Mouse (Mus musculus) G1E (cell line): ENCODE measurements around the gene Col12a1. TPM values are rescaled to one million over a fixed set of nuclear protein-coding genes. Genes with fewer than 3 reads are reported as not detected.
A peak's percentile ranks its signal among the peaks of the same experiment; 100 is the strongest.

Experiments used
- ATAC-seq: 2 replicates; pipeline ENCODE4 v1.8.0; 2016; ENCODE audit warnings: mild to moderate bottlenecking; ENCODE audit not compliant: insufficient number of reproducible peaks, poor library complexity, low FRiP score, severe bottlenecking; ENCODE audit errors: extremely low read depth
- DNase-seq: peaks from one replicate; pipeline ENCODE4 v3.0.0; 2012; ENCODE audit warnings: low spot score
- H3K27me3 ChIP-seq: 2 replicates; pipeline ENCODE4 v1.6.1; 2012; ENCODE audit warnings: mild to moderate bottlenecking, low read length, inconsistent platforms; ENCODE audit not compliant: insufficient read depth
- H3K36me3 ChIP-seq: replicated peaks from 2 replicates; pipeline ENCODE3; 2012; ENCODE audit warnings: mild to moderate bottlenecking, inconsistent platforms
- H3K4me1 ChIP-seq: 2 replicates; pipeline ENCODE4 v1.6.1; 2012; ENCODE audit warnings: low read depth, low read length, inconsistent platforms, mixed read lengths; ENCODE audit not compliant: insufficient read depth
- H3K4me3 ChIP-seq: 2 replicates; pipeline ENCODE4 v1.5.1; 2012; ENCODE audit warnings: low read depth, mild to moderate bottlenecking, inconsistent platforms, low read length, moderate library complexity, mixed read lengths
- H3K9me3 ChIP-seq: replicated peaks from 2 replicates; pipeline ENCODE4 v1.6.1; 2012; ENCODE audit warnings: inconsistent platforms
- CTCF ChIP-seq: IDR thresholded peaks from 2 replicates; pipeline ENCODE4 v1.5.1; 2012; ENCODE audit warnings: low read depth, low read length, inconsistent platforms, mixed read lengths
- GATA1 ChIP-seq: IDR thresholded peaks from 2 replicates; pipeline ENCODE4 v1.6.1; 2012; ENCODE audit warnings: borderline replicate concordance, low read length, inconsistent platforms, mixed read lengths
- GATA2 ChIP-seq: IDR thresholded peaks from 2 replicates; pipeline ENCODE4 v1.6.1; 2012; ENCODE audit warnings: low read depth, low read length, inconsistent platforms, borderline replicate concordance
- POLR2AphosphoS5 ChIP-seq: IDR thresholded peaks from 2 replicates; pipeline ENCODE4 v1.6.1; 2012; ENCODE audit warnings: low read depth, low read length, inconsistent platforms; ENCODE audit not compliant: insufficient replicate concordance
- TAL1 ChIP-seq: conservative IDR thresholded peaks from 2 replicates; pipeline ENCODE4 v1.6.1; 2012; ENCODE audit warnings: low read depth, low read length, inconsistent platforms, mixed read lengths
- polyA plus RNA-seq: library from polyadenylated mRNA; stranded (reverse); fragments of >175 nt; gene quantifications from 2 replicates; pipeline ENCODE4 v1.2.3, GENCODE M21; 2012
- total RNA-seq, 2 experiments: library from RNA; stranded (forward) in 1 of 2; stranded (reverse) in 1 of 2; fragments of 200-1000 nt in 1 of 2; fragments of >200 nt in 1 of 2; fragmentation: Nextera tagmentation in 1 of 2; gene quantifications; 2 replicates each; pipeline ENCODE4 v1.2.3; 2014 to 2017

Col12a1 gene
- total and polyA plus RNA-seq, 3 experiments: 0.08 to 0.45 (median 0.33) TPM

GRCm38 (mm10) chr9:79631186-79631585, 87.4 kb downstream of the Col12a1 start:
- ATAC-seq (no peak), DNase-seq (no peak)
- H3K4me3 ChIP-seq: no peak overlapping the region
- no peaks in the 10 kb centered on the region for H3K9me3 ChIP-seq
- H3K36me3 ChIP-seq: no peaks in the 10 kb centered on the region
- H3K4me1 ChIP-seq: no peaks in the 10 kb centered on the region
- TF ChIP-seq CTCF (no peak), GATA2 (no peak), POLR2AphosphoS5 (no peak), TAL1 (no peak), GATA1 (no peak)
- no peaks in the 10 kb centered on the region for H3K27me3 ChIP-seq

- DNase-seq (no peak), ATAC-seq (peak; percentile 75)
- Histone ChIP-seq H3K4me1 (peaks cover 6% of the 10 kb centered on the region), H3K4me3 (no peak overlapping the region), H3K9me3 (no peaks in the 10 kb centered on the region), H3K36me3 (no peaks in the 10 kb centered on the region), H3K27me3 (no peaks in the 10 kb centered on the region)
- no peak for TF ChIP-seq TAL1
These were observed 99.6 kb downstream of the Col12a1 start for GRCm38 (mm10) chr9:79618839-79619597.

GRCm38 (mm10) chr9:79617336-79617735, 101.3 kb downstream of the Col12a1 start:
- Histone ChIP-seq H3K4me3 (no peak overlapping the region), H3K36me3 (no peaks in the 10 kb centered on the region), H3K4me1 (peaks cover 6% of the 10 kb centered on the region), H3K27me3 (no peaks in the 10 kb centered on the region), H3K9me3 (no peaks in the 10 kb centered on the region)
- TF ChIP-seq POLR2AphosphoS5 (no peak), GATA2 (no peak), TAL1 (no peak)
- DNase-seq: no peak
- peak; percentile 66 for ATAC-seq

GRCm38 (mm10) chr9:79616040-79616439, 102.6 kb downstream of the Col12a1 start:
- Histone ChIP-seq H3K9me3 (no peaks in the 10 kb centered on the region), H3K27me3 (no peaks in the 10 kb centered on the region), H3K4me3 (no peak overlapping the region), H3K36me3 (no peaks in the 10 kb centered on the region), H3K4me1 (peaks cover 6% of the 10 kb centered on the region)
- no peak for TF ChIP-seq CTCF
- no peak for TF ChIP-seq POLR2AphosphoS5
- no peak for TF ChIP-seq GATA2
- no peak for TF ChIP-seq TAL1
- DNase-seq (no peak), ATAC-seq (no peak)

- no peak for TF ChIP-seq GATA2
- TF ChIP-seq GATA1: no peak
- no peak for TF ChIP-seq POLR2AphosphoS5
- TF ChIP-seq CTCF: no peak
- no peak for TF ChIP-seq TAL1
- ATAC-seq (no peak), DNase-seq (no peak)
These were observed 108.3 kb downstream of the Col12a1 start for GRCm38 (mm10) chr9:79610286-79610685.

GRCm38 (mm10) chr9:79609661-79610060, 109.0 kb downstream of the Col12a1 start:
- Histone ChIP-seq H3K4me1 (no peaks in the 10 kb centered on the region), H3K27me3 (no peaks in the 10 kb centered on the region), H3K36me3 (no peaks in the 10 kb centered on the region), H3K4me3 (no peak overlapping the region), H3K9me3 (no peaks in the 10 kb centered on the region)
- no peak for TF ChIP-seq TAL1
- TF ChIP-seq POLR2AphosphoS5: no peak
- no peak for TF ChIP-seq GATA1
- TF ChIP-seq GATA2: no peak
- no peak for TF ChIP-seq CTCF
- DNase-seq (no peak), ATAC-seq (no peak)

More at GRCm38 (mm10) chr9:79610286-79610685, 108.3 kb downstream of the Col12a1 start:
- H3K4me1 ChIP-seq: no peaks in the 10 kb centered on the region
- no peaks in the 10 kb centered on the region for H3K36me3 ChIP-seq
- H3K4me3 ChIP-seq: no peak overlapping the region
- H3K27me3 ChIP-seq: no peaks in the 10 kb centered on the region
- H3K9me3 ChIP-seq: no peaks in the 10 kb centered on the region
